Mouse (Mus musculus): ENCODE measurements at regions not wholly inside any gene's neighbourhood (a gene's known extent, or its start where the extent isn't known, plus 50 kb on each side); places are given as distances from the start of the nearest gene placed in this dataset.
A peak's percentile ranks its signal among the peaks of the same experiment; 100 is the strongest.

- DNase-seq = no peak
Measured at GRCm38 (mm10) chr5:111659229-111659628, 74.5 kb upstream of the Gm26897 start.

- DNase-seq = no peak
Measured at GRCm38 (mm10) chr5:111660447-111660846, 73.3 kb upstream of the Gm26897 start.

DNA sequence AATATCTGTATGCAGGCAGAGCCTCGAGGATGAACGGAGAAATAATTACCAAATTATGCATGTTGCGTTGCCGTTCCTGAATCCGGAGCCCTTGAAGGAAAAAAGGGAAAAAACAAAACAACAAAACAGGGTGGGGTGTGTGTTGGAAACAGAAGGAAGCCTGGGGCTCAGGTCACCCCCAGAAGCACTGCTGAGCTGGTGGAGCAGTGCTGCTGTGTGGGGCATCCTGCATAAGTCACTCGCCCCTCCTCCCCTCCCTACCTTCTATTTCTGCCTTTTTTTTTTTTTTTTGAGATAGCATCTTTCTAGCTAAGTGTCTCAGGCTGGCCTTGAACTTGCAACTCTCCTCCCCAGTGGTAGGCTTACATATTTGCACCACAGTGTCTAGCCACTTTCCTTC is 72.8 kb upstream of the Gm26897 start:
- DNase-seq = no peak

- DNase-seq = peak; percentile 85
Measured at GRCm38 (mm10) chr5:111661971-111662370, 71.8 kb upstream of the Gm26897 start.

- DNase-seq = no peak
Measured at GRCm38 (mm10) chr5:111663831-111664230, 69.9 kb upstream of the Gm26897 start.

DNA sequence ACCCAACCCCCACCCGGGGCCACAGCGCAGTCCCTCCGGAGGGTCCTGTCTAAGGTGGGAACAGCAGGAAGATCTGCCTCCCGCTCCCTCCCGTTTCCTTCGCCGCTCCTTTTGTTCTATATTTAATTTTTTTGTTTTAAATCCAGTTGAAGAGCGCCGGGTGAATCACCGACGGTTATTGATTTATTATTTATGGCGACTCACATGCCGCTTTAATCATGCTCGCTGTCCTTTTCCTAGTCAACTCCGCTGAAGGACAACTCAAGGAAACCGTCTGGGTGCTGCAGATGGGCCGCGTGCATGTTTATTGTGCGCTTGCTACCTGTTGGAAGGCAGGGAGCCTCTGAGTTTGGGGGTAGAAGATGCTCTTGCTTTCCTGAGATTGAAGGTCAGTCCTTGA is 68.3 kb upstream of the Gm26897 start:
- DNase-seq = no peak

- no peak for DNase-seq
Measured at GRCm38 (mm10) chr5:111666007-111666406, 67.7 kb upstream of the Gm26897 start.

DNA sequence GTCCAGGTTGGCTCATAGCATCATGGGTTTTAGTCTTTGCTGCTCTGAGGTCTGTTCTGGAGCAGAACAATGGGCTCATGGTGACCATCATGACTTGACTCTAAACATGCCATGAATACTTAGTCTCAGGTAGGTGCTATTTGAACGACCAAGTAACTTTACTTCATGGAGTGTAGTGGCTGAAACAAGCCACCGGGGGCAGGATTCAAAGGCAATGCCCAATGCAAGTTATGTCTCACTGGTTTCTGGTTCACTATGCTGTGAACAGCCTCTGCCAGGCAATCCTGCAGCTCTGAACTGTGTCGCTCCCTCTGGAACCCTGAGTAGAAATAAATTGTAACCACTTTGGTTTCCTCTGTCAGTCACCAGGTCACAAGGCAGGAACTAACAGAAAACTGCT is 65.8 kb upstream of the Gm26897 start:
- no peak for DNase-seq

- no peak for DNase-seq
Measured at GRCm38 (mm10) chr5:111669139-111669538, 64.6 kb upstream of the Gm26897 start.

DNA sequence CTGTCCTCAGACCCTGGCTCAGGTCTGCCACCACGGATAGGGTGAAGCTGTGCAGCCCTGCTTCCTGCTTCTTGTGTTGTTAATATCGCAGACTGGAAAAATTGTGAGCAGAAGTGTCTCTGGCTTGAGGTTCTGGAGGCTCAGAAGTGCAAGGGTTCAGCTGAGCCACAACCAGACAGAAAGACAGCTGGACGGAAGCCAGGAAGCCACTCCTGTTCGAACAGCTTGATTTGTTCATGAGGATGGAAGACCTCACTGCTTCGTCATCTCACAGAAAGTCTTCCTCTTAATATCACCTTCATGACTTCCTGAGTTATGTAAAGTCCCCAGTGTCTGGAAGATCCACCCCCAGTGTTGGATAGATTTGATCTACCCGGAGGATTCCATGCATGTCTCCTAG is 62.0 kb upstream of the Gm26897 start:
- no peak for DNase-seq

DNA sequence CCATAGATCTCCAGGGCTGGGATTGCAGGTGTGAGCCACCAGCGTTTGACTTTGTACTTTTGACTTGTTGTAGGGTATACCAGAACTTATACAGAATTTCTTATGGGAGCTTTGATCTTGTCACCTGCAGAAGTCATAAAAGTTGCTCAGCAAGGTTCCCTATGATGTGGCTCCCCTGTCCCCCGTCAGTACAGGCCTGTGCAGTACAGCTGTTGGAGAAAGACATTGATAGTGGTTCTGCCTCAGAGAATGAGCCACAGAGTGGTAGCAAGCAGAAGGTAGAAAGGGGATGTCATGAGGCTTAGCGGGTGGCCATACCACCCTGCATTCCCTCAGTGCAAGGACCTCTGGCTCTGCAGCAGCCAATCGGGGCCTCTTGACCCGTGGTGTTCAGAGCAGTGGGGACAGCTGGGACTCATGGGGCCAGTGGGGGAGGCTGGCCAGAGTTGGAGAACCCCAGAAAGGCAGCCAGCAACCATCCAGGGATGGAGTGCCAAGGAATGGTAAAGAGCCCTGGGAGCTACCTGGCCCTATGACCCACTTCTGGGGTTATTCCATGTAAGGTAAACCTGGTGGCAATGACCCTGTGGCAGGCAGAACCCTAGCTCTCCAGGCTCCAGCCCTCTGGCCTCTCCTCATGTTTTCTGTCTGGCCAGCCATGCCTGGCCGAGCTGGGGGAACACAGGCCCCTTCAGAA is 58.6 kb upstream of the Gm26897 start:
- no peak for DNase-seq

- peak; percentile 84 for DNase-seq
Measured at GRCm38 (mm10) chr5:111675673-111676261, 58.0 kb upstream of the Gm26897 start.

DNA sequence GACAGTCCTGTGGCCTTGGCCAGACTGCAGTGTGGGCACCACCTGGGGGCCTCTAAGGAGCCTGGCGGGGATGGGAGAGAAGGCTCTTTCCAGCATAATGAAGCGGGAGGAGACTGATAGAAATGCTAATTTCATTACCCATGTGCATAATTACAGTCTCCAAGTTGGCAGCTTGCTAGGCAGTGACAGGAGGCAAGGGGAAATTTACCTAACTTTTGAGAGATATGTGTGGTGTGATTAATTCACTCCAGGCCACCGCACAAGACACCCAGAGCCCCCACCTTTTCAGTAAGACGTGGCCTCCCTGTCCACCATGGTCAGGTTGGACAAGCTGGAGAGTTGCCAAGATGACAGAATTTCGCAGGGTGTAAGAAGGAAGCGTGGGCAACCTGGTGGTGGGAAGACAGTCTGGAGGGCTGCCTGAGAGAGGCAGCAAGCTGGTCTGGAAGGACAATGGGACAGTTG is 55.8 kb upstream of the Gm26897 start:
- no peak for DNase-seq

DNA sequence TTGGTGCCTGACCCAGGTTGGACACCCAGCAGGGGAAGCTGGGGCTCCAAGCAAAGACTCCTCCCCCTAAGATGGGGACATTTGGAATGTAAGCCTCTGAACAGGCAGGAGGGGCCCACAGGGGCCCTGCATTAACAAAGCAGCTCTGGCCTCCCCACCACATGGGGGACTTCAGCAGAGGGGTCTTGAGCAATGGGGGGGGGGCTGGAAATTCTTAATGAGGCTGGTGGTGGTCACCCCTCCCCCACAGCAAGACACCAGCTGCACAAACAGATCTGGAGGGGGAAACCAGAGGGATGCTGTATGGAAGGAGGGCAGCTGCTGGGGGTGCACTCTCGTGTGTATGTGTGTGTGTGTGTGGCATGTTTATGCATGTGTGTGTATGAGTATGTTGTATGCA is 55.2 kb upstream of the Gm26897 start:
- DNase-seq = no peak

DNA sequence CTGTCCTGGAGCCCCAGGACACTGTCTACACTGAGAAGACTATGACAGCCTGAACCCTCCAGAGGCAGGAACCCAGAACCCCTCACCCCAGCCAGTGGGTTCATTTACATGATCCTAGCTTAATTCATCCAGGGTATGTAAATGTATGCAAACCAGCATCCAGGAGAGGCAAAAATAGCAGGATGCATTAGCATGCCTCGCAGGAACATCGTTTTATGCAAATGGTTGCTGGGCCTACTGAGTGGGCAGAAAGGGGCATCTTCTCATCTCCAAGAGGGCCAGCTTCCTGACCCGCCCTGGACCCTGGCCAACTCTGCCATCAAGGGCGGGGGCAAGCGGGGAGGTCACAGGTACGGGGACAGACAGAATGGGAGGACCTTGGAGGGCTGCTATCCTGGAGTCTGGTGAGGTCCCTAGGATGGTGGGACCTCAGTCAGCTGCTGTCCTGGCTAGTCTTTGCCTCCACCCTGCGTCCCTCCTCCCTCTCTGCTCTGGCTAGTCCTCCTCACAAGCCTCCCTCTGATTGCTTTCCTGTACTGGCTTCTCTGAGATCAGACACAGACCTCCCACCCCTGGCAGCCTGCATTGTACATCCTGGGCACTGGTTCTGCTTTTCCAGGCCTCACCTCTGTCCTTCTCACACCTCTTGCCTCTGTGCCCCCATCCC is 52.2 kb upstream of the Gm26897 start:
- DNase-seq = no peak

DNA sequence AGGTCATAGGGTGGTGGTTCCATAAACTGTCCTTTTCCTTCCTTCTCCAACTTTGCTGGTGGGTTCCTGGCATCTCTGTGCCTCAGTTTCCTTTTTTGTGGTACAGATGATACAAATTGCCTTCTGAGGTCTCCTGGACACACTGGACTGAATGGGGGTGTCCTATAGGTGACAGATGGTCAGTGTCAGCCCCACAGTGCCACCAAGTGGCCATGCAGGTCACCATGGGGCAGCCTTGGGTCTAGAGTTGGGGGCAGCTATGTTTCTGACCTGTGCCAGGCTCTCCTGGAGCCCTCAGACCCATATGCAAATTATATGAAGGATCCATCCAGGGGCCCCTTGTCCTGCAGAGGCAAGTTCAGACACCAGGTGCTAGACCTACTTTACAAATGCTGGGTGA is 50.8 kb upstream of the Gm26897 start:
- peak; percentile 46 for DNase-seq
